Comparison of ENCODE assay signal across 8 mouse cellular contexts in the genomic region with DNA sequence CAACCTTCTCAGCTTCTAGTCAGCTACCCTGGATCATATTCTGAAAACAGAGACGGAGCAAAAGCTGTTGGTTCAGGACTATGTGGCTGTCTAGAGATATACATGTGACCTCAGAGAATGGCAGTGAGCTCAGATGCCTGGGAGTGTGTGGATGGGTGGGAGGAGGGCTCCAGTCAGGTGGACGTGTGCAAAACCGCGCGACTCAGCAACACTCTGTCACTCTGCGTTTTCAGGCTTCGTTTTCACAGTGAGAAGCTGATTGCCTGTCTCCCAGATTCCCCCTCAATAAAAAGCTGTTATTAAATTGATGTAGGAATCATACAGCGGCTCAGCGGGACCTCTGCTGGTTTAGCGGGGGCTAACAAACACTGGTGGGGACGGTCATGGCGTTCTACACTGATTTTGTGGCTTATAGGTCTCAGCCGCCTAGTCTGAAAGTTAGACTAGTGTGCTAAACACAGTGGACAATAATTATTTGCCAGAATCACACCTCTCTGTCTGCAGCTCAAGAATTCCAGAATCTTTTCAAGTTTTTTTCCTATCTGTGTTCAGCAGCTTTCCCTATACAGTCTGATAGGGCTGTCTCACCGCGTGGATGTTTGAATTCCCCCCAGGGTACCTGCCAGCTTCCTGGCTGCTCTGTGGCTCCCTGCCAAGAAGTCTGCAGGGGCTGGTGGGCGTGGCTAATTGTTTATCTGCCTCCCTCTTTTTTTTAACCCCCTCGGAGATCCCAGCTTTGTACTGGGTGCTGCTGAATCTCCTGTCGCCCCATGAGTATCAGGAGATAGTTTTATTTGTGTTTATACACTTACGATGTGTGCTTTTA. TPM values are rescaled to one million over a fixed set of nuclear protein-coding genes. Genes with fewer than 3 reads are reported as not detected.
A peak's percentile ranks its signal among the peaks of the same experiment; 100 is the strongest.
DNase-seq lines count a peak whose midpoint lies in the region; ATAC-seq and TF ChIP-seq lines count a peak whose summit lies in the region.

No protein-coding gene starts in this region.

- ATAC-seq in lung, embryonic 14.5 days (ENCODE audit: insufficient read depth): peak; percentile 82
- peak; percentile 71; the same call in 1 of the 2 replicates for ATAC-seq in embryonic facial prominence, embryonic 11.5 days (replicated peaks; ENCODE audit: insufficient number of reproducible peaks, low FRiP score, low TSS enrichment, low read depth)
- ATAC-seq in intestine, embryonic 14.5 days (replicated peaks; ENCODE audit: low FRiP score, low TSS enrichment, low read depth): peak; percentile 71
- no peak for ATAC-seq in activated CD4-positive, CD25-positive, alpha-beta regulatory T cell, adult 4 months

- 1% methylated on average over 19 of the region's 19 CpGs for WGBS in lung, embryonic 14.5 days
- 6% methylated on average over 19 of the region's 19 CpGs for WGBS in embryonic facial prominence, embryonic 11.5 days
- WGBS in intestine, embryonic 14.5 days: 7% methylated on average over 19 of the region's 19 CpGs
- 12% methylated on average over 19 of the region's 19 CpGs for WGBS in midbrain, embryonic 10.5 days

- no peaks in the 10 kb centered on the region for H3K36me3 ChIP-seq in lung, embryonic 14.5 days (ENCODE audit: insufficient read depth)
- no peaks in the 10 kb centered on the region for H3K36me3 ChIP-seq in embryonic facial prominence, embryonic 11.5 days (replicated peaks; ENCODE audit: control insufficient read depth, insufficient read depth, low read depth, low read length)
- H3K36me3 ChIP-seq in intestine, embryonic 14.5 days (ENCODE audit: control insufficient read depth, insufficient read depth, low read length): no peaks in the 10 kb centered on the region
- H3K36me3 ChIP-seq in midbrain, embryonic 10.5 days: no peaks in the 10 kb centered on the region

- H3K27ac ChIP-seq in lung, embryonic 14.5 days (ENCODE audit: low read depth): no peak overlapping the region
- no peak overlapping the region for H3K27ac ChIP-seq in embryonic facial prominence, embryonic 11.5 days (replicated peaks; ENCODE audit: low read depth, low read length)
- no peak overlapping the region for H3K27ac ChIP-seq in intestine, embryonic 14.5 days (ENCODE audit: low read depth)
- no peak overlapping the region for H3K27ac ChIP-seq in midbrain, embryonic 10.5 days (replicated peaks)

- TF ChIP-seq CTCF in lung, embryonic 14.5 days (IDR thresholded peaks at IDR 0.05; ENCODE audit: low read depth): no peak

- H3K4me1 ChIP-seq in lung, embryonic 14.5 days (ENCODE audit: insufficient read depth): 0 out of 2 replicates have a peak, but pooled peaks cover 3% of the 10 kb centered on the region
- peaks cover 2% of the 10 kb centered on the region; the same call in 1 of the 2 replicates for H3K4me1 ChIP-seq in embryonic facial prominence, embryonic 11.5 days (ENCODE audit: control insufficient read depth, insufficient read depth, low read length)
- peaks cover 11% of the 10 kb centered on the region for H3K4me1 ChIP-seq in intestine, embryonic 14.5 days (replicated peaks; ENCODE audit: control insufficient read depth, insufficient read depth, low read length)
- H3K4me1 ChIP-seq in midbrain, embryonic 10.5 days: peaks cover 21% of the 10 kb centered on the region

- H3K4me2 ChIP-seq in lung, embryonic 14.5 days: peak overlapping the region; percentile 60
- H3K4me2 ChIP-seq in embryonic facial prominence, embryonic 11.5 days (ENCODE audit: low read depth, low read length): peak overlapping the region; percentile 44
- H3K4me2 ChIP-seq in intestine, embryonic 14.5 days (ENCODE audit: low read length): peak overlapping the region; percentile 49

- H3K9me3 ChIP-seq in lung, embryonic 14.5 days (ENCODE audit: low read depth, low read length): no peaks in the 10 kb centered on the region
- no peaks in the 10 kb centered on the region for H3K9me3 ChIP-seq in embryonic facial prominence, embryonic 11.5 days (replicated peaks; ENCODE audit: control insufficient read depth, low read length)
- H3K9me3 ChIP-seq in intestine, embryonic 14.5 days (ENCODE audit: control insufficient read depth, low read length): no peaks in the 10 kb centered on the region
- no peaks in the 10 kb centered on the region for H3K9me3 ChIP-seq in midbrain, embryonic 10.5 days (replicated peaks)

- no peaks in the 10 kb centered on the region for H3K27me3 ChIP-seq in lung, embryonic 14.5 days (ENCODE audit: insufficient read depth, low read length)
- no peaks in the 10 kb centered on the region for H3K27me3 ChIP-seq in embryonic facial prominence, embryonic 11.5 days (ENCODE audit: control insufficient read depth, insufficient read depth, low read length)
- no peaks in the 10 kb centered on the region for H3K27me3 ChIP-seq in intestine, embryonic 14.5 days (replicated peaks; ENCODE audit: control insufficient read depth, insufficient read depth, low read length)
- peaks cover 29% of the 10 kb centered on the region for H3K27me3 ChIP-seq in midbrain, embryonic 10.5 days (ENCODE audit: low read depth, poor library complexity, severe bottlenecking)

- peak overlapping the region; percentile 26 for H3K9ac ChIP-seq in lung, embryonic 14.5 days
- H3K9ac ChIP-seq in embryonic facial prominence, embryonic 11.5 days (replicated peaks; ENCODE audit: low read length): peak overlapping the region; percentile 25; the same call in 1 of the 2 replicates
- H3K9ac ChIP-seq in intestine, embryonic 14.5 days (ENCODE audit: low read length): 0 out of 2 replicates have a peak overlapping the region, but pooled peaks have one; percentile 16

- DNase-seq in lung, embryonic 14.5 days: peak; percentile 83
- DNase-seq in lung, postnatal 25 days (ENCODE audit: low spot score): no peak
- DNase-seq in embryonic facial prominence, embryonic 11.5 days (ENCODE audit: low spot score): peak; percentile 71
- peak; percentile 76 for DNase-seq in intestine, embryonic 14.5 days (ENCODE audit: low spot score)
- DNase-seq in midbrain, embryonic 10.5 days (ENCODE audit: low spot score): no peak
- no peak for DNase-seq in c-Kit-positive CD71-positive TER-119-positive erythroid progenitor cells, embryonic 14.5 days (ENCODE audit: low spot score)
- no peak for DNase-seq in ovary, postnatal 10 days (ENCODE audit: low spot score)

- H3K4me3 ChIP-seq in lung, embryonic 14.5 days (ENCODE audit: low read depth, low read length): peak overlapping the region; percentile 18
- H3K4me3 ChIP-seq in embryonic facial prominence, embryonic 11.5 days (ENCODE audit: low read depth, low read length): peak overlapping the region; percentile 17
- peak overlapping the region; percentile 19 for H3K4me3 ChIP-seq in intestine, embryonic 14.5 days (ENCODE audit: low read depth, low read length)
- peak overlapping the region; percentile 39 for H3K4me3 ChIP-seq in midbrain, embryonic 10.5 days

RNA-seq across cellular contexts. Expression of a gene that starts 45.3 kb away (rescaled TPM):
- 62.0 and 64.0 TPM in 2 replicates for polyA plus RNA-seq in lung, embryonic 14.5 days (2014; fragmentation: Nextera tagmentation; extraction: Ambion mirVana)
- 124 and 136 TPM in 2 replicates for polyA plus RNA-seq in embryonic facial prominence, embryonic 11.5 days (2014; fragmentation: Nextera tagmentation; extraction: Ambion mirVana)
- polyA plus RNA-seq in intestine, embryonic 14.5 days (2014; fragmentation: Nextera tagmentation; extraction: Ambion mirVana): 103 and 110 TPM in 2 replicates
- polyA plus RNA-seq in midbrain, embryonic 10.5 days (2016; fragmentation: Nextera tagmentation; extraction: Ambion mirVana): 51.0 and 62.6 TPM in 2 replicates
- under 1 TPM; 0.42 to 0.66 TPM for polyA plus RNA-seq in activated CD4-positive, CD25-positive, alpha-beta regulatory T cell, adult 4 months (2017; shearing (Covaris generic))

Comparison
In these comparisons a context has a peak if more than half of its experiments do, and no peak if none do; other contexts are left out.
1. DNase-seq: peak in lung, embryonic 14.5 days (single experiment), embryonic facial prominence, embryonic 11.5 days (single experiment) and intestine, embryonic 14.5 days (single experiment); none in lung, postnatal 25 days (single experiment), midbrain, embryonic 10.5 days (single experiment), c-Kit-positive CD71-positive TER-119-positive erythroid progenitor cells, embryonic 14.5 days (single experiment) and ovary, postnatal 10 days (single experiment).
2. RNA of a gene that starts 45.3 kb away (polyA plus RNA-seq): 124 to 136 TPM in embryonic facial prominence, embryonic 11.5 days, 103 to 110 TPM in intestine, embryonic 14.5 days, 62.0 to 64.0 TPM in lung, embryonic 14.5 days and 51.0 to 62.6 TPM in midbrain, embryonic 10.5 days; 0.42 to 0.66 TPM in activated CD4-positive, CD25-positive, alpha-beta regulatory T cell, adult 4 months; every median in the first group is over 10 times any median in the second.
3. Peak in every context shown above with its lines, with median percentiles within 50 percentile points of each other: H3K4me2 ChIP-seq, H3K4me3 ChIP-seq and H3K9ac ChIP-seq.